Mouse (Mus musculus): Measurements from ENCODE around the gene Btbd19. TPM values are rescaled to one million over a fixed set of nuclear protein-coding genes. Genes with fewer than 3 reads are reported as not detected.

Btbd19 gene
- total and polyA plus RNA-seq, 2 experiments: 0.74 to 1.8 TPM

- Histone ChIP-seq H3K79me2 (ENCODE audit: control insufficient read depth, insufficient read depth, low read length) (no peaks in the 10 kb centered on the region), H3K4me1 (ENCODE audit: control insufficient read depth, insufficient read depth, low read length) (no peaks in the 10 kb centered on the region), H3K4me3 (ENCODE audit: insufficient read depth, low read depth, low read length) (no peak overlapping the region), H3K9ac (ENCODE audit: low read depth, low read length) (no peak overlapping the region), H3K27me3 (ENCODE audit: control insufficient read depth, insufficient read depth, low read length) (no peaks in the 10 kb centered on the region), H3K27ac (replicated peaks; ENCODE audit: insufficient read depth, low read depth, low read length) (no peak overlapping the region), H3K36me3 (ENCODE audit: control insufficient read depth, insufficient read depth, low read length) (peaks cover 33% of the 10 kb centered on the region)
- no peak for TF ChIP-seq CTCF (IDR thresholded peaks at IDR 0.05; ENCODE audit: low read depth, low read length)
- TF ChIP-seq POLR2A (IDR thresholded peaks at IDR 0.05; ENCODE audit: extremely low read depth, insufficient read depth, low read length): no peak
- WGBS: 80% methylated on average over 24 of the region's 24 CpGs
- DNase-seq (ENCODE audit: extremely low read depth, low read depth, low spot score): no peak
Observed at GRCm38 (mm10) chr4:117148815-117149214, 23.3 kb upstream of the Btbd19 start.

DNA sequence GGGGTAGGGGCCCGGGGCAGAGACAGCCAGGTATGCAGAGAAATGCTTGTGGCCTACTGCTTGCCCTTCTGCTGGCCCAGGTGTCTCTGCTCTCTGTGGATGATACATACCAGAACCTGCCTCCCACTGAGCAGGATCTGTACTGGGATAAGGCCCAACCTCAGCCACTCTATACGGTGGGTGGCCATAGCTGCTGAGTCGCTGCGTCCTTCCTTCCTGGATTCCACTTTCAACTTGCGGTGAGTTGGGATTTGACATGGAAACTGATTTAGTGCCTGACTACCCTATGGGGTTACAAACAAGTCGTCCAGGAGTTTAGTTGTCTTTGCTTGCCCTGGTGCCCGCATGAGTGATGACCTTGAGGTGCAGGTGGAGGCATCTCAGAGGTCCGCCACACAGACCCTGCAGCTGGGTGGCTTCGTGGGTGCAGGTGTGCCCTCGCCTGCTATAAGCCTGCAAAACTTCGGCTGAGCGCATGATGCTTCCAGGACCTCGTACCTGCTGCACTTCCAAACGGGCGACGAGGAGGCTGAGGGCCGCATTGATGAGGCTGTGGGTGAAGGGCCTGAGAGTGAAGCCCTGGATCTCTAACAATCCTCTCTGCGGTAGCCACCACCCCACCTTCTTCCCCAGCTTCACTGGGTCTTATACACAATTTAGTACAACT is 22.7 kb upstream of the Btbd19 start:
- peaks cover 27% of the 10 kb centered on the region for H3K36me3 ChIP-seq (ENCODE audit: control insufficient read depth, insufficient read depth, low read length)

GRCm38 (mm10) chr4:117146176-117146575 is 20.7 kb upstream of the Btbd19 start:
- peak; percentile 67 for DNase-seq (ENCODE audit: extremely low read depth, low read depth, low spot score)
- Histone ChIP-seq H3K4me3 (ENCODE audit: insufficient read depth, low read depth, low read length) (no peak overlapping the region), H3K9ac (ENCODE audit: low read depth, low read length) (no peak overlapping the region), H3K36me3 (ENCODE audit: control insufficient read depth, insufficient read depth, low read length) (peaks cover 10% of the 10 kb centered on the region), H3K27ac (replicated peaks; ENCODE audit: insufficient read depth, low read depth, low read length) (no peak overlapping the region), H3K79me2 (ENCODE audit: control insufficient read depth, insufficient read depth, low read length) (no peaks in the 10 kb centered on the region), H3K27me3 (ENCODE audit: control insufficient read depth, insufficient read depth, low read length) (no peaks in the 10 kb centered on the region), H3K4me1 (ENCODE audit: control insufficient read depth, insufficient read depth, low read length) (no peaks in the 10 kb centered on the region)
- WGBS: 42% methylated on average over 15 of the region's 15 CpGs
- no peak for TF ChIP-seq POLR2A (IDR thresholded peaks at IDR 0.05; ENCODE audit: extremely low read depth, insufficient read depth, low read length)
- peak; percentile 89 for TF ChIP-seq CTCF (IDR thresholded peaks at IDR 0.05; ENCODE audit: low read depth, low read length)

More for the DNA sequence above, 22.7 kb upstream of the Btbd19 start:
- 84% methylated on average over 18 of the region's 18 CpGs for WGBS
- no peaks in the 10 kb centered on the region for H3K79me2 ChIP-seq (ENCODE audit: control insufficient read depth, insufficient read depth, low read length)
- no peak for DNase-seq (ENCODE audit: extremely low read depth, low read depth, low spot score)
- no peak for TF ChIP-seq CTCF (IDR thresholded peaks at IDR 0.05; ENCODE audit: low read depth, low read length)
- no peak for TF ChIP-seq POLR2A (IDR thresholded peaks at IDR 0.05; ENCODE audit: extremely low read depth, insufficient read depth, low read length)
- no peak overlapping the region for H3K4me3 ChIP-seq (ENCODE audit: insufficient read depth, low read depth, low read length)
- no peaks in the 10 kb centered on the region for H3K27me3 ChIP-seq (ENCODE audit: control insufficient read depth, insufficient read depth, low read length)
- no peak overlapping the region for H3K27ac ChIP-seq (replicated peaks; ENCODE audit: insufficient read depth, low read depth, low read length)
- H3K4me1 ChIP-seq (ENCODE audit: control insufficient read depth, insufficient read depth, low read length): no peaks in the 10 kb centered on the region
- H3K9ac ChIP-seq (ENCODE audit: low read depth, low read length): no peak overlapping the region

GRCm38 (mm10) chr4:117145248-117145647 is 19.7 kb upstream of the Btbd19 start:
- H3K27ac ChIP-seq (replicated peaks; ENCODE audit: insufficient read depth, low read depth, low read length): no peak overlapping the region
- WGBS: 97% methylated on average over 13 of the region's 13 CpGs

GRCm38 (mm10) chr4:117143023-117143422 is 17.5 kb upstream of the Btbd19 start:
- no peak for DNase-seq (ENCODE audit: extremely low read depth, low read depth, low spot score)
- Histone ChIP-seq H3K79me2 (ENCODE audit: control insufficient read depth, insufficient read depth, low read length) (no peaks in the 10 kb centered on the region), H3K36me3 (ENCODE audit: control insufficient read depth, insufficient read depth, low read length) (no peaks in the 10 kb centered on the region), H3K27me3 (ENCODE audit: control insufficient read depth, insufficient read depth, low read length) (no peaks in the 10 kb centered on the region), H3K4me3 (ENCODE audit: insufficient read depth, low read depth, low read length) (no peak overlapping the region), H3K27ac (replicated peaks; ENCODE audit: insufficient read depth, low read depth, low read length) (no peak overlapping the region), H3K9ac (ENCODE audit: low read depth, low read length) (no peak overlapping the region), H3K4me1 (ENCODE audit: control insufficient read depth, insufficient read depth, low read length) (peaks cover 8% of the 10 kb centered on the region)
- 73% methylated on average over 7 of the region's 7 CpGs for WGBS
- no peak for TF ChIP-seq CTCF (IDR thresholded peaks at IDR 0.05; ENCODE audit: low read depth, low read length)

More at GRCm38 (mm10) chr4:117145248-117145647, 19.7 kb upstream of the Btbd19 start:
- no peak for DNase-seq (ENCODE audit: extremely low read depth, low read depth, low spot score)
- H3K4me1 ChIP-seq (ENCODE audit: control insufficient read depth, insufficient read depth, low read length): no peaks in the 10 kb centered on the region
- no peak overlapping the region for H3K9ac ChIP-seq (ENCODE audit: low read depth, low read length)
- no peak overlapping the region for H3K4me3 ChIP-seq (ENCODE audit: insufficient read depth, low read depth, low read length)
- H3K79me2 ChIP-seq (ENCODE audit: control insufficient read depth, insufficient read depth, low read length): no peaks in the 10 kb centered on the region
- TF ChIP-seq POLR2A (IDR thresholded peaks at IDR 0.05; ENCODE audit: extremely low read depth, insufficient read depth, low read length) (no peak), CTCF (IDR thresholded peaks at IDR 0.05; ENCODE audit: low read depth, low read length) (no peak)
- H3K36me3 ChIP-seq (ENCODE audit: control insufficient read depth, insufficient read depth, low read length): peaks cover 1% of the 10 kb centered on the region
- H3K27me3 ChIP-seq (ENCODE audit: control insufficient read depth, insufficient read depth, low read length): no peaks in the 10 kb centered on the region

GRCm38 (mm10) chr4:117140613-117141012 is 15.1 kb upstream of the Btbd19 start:
- H3K79me2 ChIP-seq (ENCODE audit: control insufficient read depth, insufficient read depth, low read length): no peaks in the 10 kb centered on the region
- WGBS: 35% methylated on average over 4 of the region's 4 CpGs
- no peak overlapping the region for H3K9ac ChIP-seq (ENCODE audit: low read depth, low read length)
- H3K36me3 ChIP-seq (ENCODE audit: control insufficient read depth, insufficient read depth, low read length): no peaks in the 10 kb centered on the region
- H3K4me3 ChIP-seq (ENCODE audit: insufficient read depth, low read depth, low read length): no peak overlapping the region
- peak; percentile 31 for DNase-seq (ENCODE audit: extremely low read depth, low read depth, low spot score)
- H3K27me3 ChIP-seq (ENCODE audit: control insufficient read depth, insufficient read depth, low read length): no peaks in the 10 kb centered on the region
- H3K4me1 ChIP-seq (ENCODE audit: control insufficient read depth, insufficient read depth, low read length): peaks cover 8% of the 10 kb centered on the region
- no peak overlapping the region for H3K27ac ChIP-seq (replicated peaks; ENCODE audit: insufficient read depth, low read depth, low read length)
- no peak for TF ChIP-seq POLR2A (IDR thresholded peaks at IDR 0.05; ENCODE audit: extremely low read depth, insufficient read depth, low read length)
- no peak for TF ChIP-seq CTCF (IDR thresholded peaks at IDR 0.05; ENCODE audit: low read depth, low read length)
